Mouse (Mus musculus): ENCODE data around the gene Slc23a2. TPM values are rescaled to one million over a fixed set of nuclear protein-coding genes. Genes with fewer than 3 reads are reported as not detected.

The Slc23a2 gene
- polyA plus RNA-seq, 1 experiment from 2014 or later, result 14.2 TPM

DNA sequence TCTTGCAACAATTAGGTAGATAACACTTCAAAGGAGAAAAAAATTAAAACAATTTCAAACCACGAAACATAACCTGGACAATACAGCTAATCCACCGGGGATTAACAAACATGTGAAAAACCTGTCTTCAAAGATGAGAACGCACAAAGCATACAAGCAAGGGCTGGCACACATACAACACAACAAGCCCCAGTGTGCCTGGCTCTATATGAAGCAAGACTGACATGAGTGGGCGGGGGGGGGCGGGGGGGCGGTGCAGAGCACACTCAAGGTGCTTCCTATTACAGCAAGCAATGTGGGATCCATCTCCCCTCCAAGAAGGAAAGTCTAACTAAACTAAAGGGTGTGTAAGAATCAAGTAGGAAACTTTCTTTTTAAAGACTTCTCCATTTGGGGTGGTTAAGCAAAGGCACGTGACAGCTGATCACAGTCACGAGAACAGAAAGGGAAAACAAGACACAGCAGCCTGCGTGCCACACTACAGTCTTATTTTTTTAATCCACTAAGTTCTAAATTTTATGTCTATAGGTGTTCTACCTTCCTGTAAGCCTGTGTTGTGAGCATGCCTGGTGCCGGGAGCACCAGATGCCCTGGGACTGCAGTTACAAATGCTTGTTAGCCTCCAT lies 42.3 kb downstream of the Slc23a2 start:
- H3K4me1 ChIP-seq (replicated peaks; ENCODE audit: control insufficient read depth, insufficient read depth, low read length), result 0 out of 2 replicates have a peak, but pooled peaks cover 7% of the 10 kb centered on the region
- H3K27me3 ChIP-seq (ENCODE audit: control insufficient read depth, insufficient read depth, low read length), result no peaks in the 10 kb centered on the region
- no peak overlapping the region for H3K9ac ChIP-seq (ENCODE audit: low read length)
- ATAC-seq (replicated peaks; ENCODE audit: low FRiP score) (no peak), DNase-seq (ENCODE audit: low spot score) (no peak)
- no peak overlapping the region for H3K4me2 ChIP-seq (ENCODE audit: low read depth, low read length, severe bottlenecking)
- H3K36me3 ChIP-seq (ENCODE audit: control insufficient read depth, insufficient read depth, low read length), result no peaks in the 10 kb centered on the region
- WGBS, result 78% methylated on average over 10 of the region's 10 CpGs
- no peak overlapping the region for H3K27ac ChIP-seq (ENCODE audit: low read depth, low read length)
- no peaks in the 10 kb centered on the region for H3K9me3 ChIP-seq (ENCODE audit: control insufficient read depth, low read length)
- H3K4me3 ChIP-seq (ENCODE audit: low read depth, low read length), result no peak overlapping the region

DNA sequence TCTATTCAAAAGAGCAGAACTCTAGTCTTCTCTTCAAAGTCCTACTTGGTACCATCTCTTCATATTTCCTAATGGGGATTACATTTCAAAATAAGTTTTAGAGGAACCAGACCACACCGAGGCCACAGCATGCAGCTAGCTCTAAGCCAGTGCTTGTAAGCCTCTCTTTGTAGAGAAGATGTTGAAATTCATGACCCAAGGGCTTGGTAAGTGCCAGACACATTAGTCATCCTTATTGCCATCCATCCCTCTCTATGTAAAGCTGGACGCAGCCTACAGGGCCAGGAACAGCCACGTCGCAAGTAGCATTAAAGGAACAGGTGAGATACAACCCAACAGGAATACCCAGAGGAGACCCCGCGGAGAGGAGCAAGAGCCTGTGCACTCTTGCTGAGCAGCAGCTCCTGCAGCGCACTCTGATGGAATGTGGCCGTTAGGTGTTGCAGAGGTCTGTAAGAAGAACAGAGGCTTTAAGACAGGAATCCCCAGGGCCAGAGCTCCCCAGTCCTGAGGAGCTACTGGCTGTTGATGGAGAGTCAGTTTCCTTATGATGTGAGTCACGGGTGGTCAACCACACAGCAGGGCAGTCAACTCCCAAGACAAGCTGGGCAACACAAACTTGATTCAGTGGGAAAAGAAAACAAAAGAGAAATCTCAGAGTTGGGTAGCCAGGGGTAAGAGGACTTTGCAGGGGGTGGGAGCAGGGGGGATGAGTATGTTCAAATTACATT lies 45.8 kb downstream of the Slc23a2 start:
- Histone ChIP-seq H3K4me1 (replicated peaks; ENCODE audit: control insufficient read depth, insufficient read depth, low read length) (0 out of 2 replicates have a peak, but pooled peaks cover 5% of the 10 kb centered on the region), H3K27ac (ENCODE audit: low read depth, low read length) (no peak overlapping the region), H3K9ac (ENCODE audit: low read length) (no peak overlapping the region), H3K36me3 (ENCODE audit: control insufficient read depth, insufficient read depth, low read length) (no peaks in the 10 kb centered on the region), H3K27me3 (ENCODE audit: control insufficient read depth, insufficient read depth, low read length) (no peaks in the 10 kb centered on the region), H3K9me3 (ENCODE audit: control insufficient read depth, low read length) (no peaks in the 10 kb centered on the region), H3K4me3 (ENCODE audit: low read depth, low read length) (no peak overlapping the region), H3K4me2 (ENCODE audit: low read depth, low read length, severe bottlenecking) (no peak overlapping the region)
- WGBS, result 79% methylated on average over 9 of the region's 9 CpGs
- ATAC-seq (replicated peaks; ENCODE audit: low FRiP score), result no peak
- DNase-seq (ENCODE audit: low spot score), result no peak

DNA sequence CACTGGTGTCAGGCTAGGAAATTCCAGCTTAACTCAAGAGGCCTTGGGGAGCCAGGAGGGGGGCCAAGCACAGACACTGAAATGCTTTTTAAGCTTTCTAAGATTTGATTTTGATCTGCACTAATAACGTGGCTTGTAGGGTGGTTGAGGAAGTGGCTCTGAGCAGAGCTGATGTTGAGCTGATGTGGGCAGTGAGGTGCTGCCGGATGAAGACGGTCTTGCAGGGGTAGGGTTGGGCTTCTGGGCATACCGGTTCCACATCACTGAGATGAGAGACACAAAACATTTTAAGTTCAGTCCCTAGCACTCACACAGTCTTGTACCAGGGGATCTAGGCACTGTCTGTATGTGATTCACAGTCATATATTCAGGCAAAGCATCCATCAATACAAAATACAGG lies 46.5 kb downstream of the Slc23a2 start:
- Histone ChIP-seq H3K36me3 (ENCODE audit: control insufficient read depth, insufficient read depth, low read length) (no peaks in the 10 kb centered on the region), H3K4me3 (ENCODE audit: low read depth, low read length) (no peak overlapping the region), H3K27ac (ENCODE audit: low read depth, low read length) (no peak overlapping the region), H3K27me3 (ENCODE audit: control insufficient read depth, insufficient read depth, low read length) (no peaks in the 10 kb centered on the region), H3K9ac (ENCODE audit: low read length) (no peak overlapping the region), H3K4me2 (ENCODE audit: low read depth, low read length, severe bottlenecking) (no peak overlapping the region), H3K4me1 (replicated peaks; ENCODE audit: control insufficient read depth, insufficient read depth, low read length) (0 out of 2 replicates have a peak, but pooled peaks cover 4% of the 10 kb centered on the region), H3K9me3 (ENCODE audit: control insufficient read depth, low read length) (no peaks in the 10 kb centered on the region)
- 92% methylated on average over 4 of the region's 4 CpGs for WGBS
- no peak for DNase-seq (ENCODE audit: low spot score)
- no peak for ATAC-seq (replicated peaks; ENCODE audit: low FRiP score)

DNA sequence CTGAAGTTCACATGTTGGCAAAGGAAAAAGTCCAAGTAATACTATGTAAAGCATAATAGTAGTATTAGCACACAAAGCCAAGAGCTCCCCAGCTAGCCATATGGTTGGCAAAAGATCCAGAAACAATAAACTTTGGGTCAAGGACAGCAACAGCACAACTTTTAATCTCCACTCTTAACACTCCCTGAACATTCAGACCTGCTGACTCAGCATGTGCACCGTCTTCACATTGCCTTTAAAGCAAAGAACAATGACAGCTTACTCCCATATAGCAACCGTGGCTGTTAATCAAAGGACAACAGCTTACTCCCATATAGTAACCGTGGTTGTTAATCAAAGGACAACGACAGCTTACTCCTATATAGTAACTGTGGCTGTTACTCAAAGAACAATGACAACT lies 48.3 kb downstream of the Slc23a2 start:
- no peaks in the 10 kb centered on the region for H3K9me3 ChIP-seq (ENCODE audit: control insufficient read depth, low read length)
- WGBS, result 71% methylated on average over 4 of the region's 4 CpGs
- H3K4me3 ChIP-seq (ENCODE audit: low read depth, low read length), result no peak overlapping the region
- ATAC-seq (replicated peaks; ENCODE audit: low FRiP score) (no peak), DNase-seq (ENCODE audit: low spot score) (no peak)
- H3K9ac ChIP-seq (ENCODE audit: low read length), result no peak overlapping the region
- H3K27ac ChIP-seq (ENCODE audit: low read depth, low read length), result no peak overlapping the region
- no peaks in the 10 kb centered on the region for H3K27me3 ChIP-seq (ENCODE audit: control insufficient read depth, insufficient read depth, low read length)
- H3K4me2 ChIP-seq (ENCODE audit: low read depth, low read length, severe bottlenecking), result no peak overlapping the region
- no peaks in the 10 kb centered on the region for H3K36me3 ChIP-seq (ENCODE audit: control insufficient read depth, insufficient read depth, low read length)
- no peaks in the 10 kb centered on the region for H3K4me1 ChIP-seq (replicated peaks; ENCODE audit: control insufficient read depth, insufficient read depth, low read length)

DNA sequence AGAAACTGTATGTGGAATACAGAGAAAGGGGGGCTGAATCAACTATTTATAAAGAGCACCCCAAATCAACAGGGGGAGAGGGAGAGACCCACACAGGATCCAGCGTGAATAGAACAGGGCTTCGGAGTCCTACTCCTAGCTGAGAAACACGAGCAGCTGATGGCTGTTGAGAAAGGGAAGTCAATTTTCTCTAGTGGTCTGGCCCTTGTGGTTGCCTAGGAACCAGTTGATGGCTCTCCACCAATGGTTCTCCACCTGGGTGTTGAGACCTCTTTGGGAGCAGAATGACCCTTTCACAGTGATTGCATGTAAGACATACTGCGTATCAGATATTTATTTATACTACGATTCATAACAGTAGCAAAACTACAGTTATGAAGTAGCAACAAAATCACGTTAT lies 49.1 kb downstream of the Slc23a2 start:
- Histone ChIP-seq H3K9ac (ENCODE audit: low read length) (no peak overlapping the region), H3K4me1 (replicated peaks; ENCODE audit: control insufficient read depth, insufficient read depth, low read length) (no peaks in the 10 kb centered on the region), H3K27ac (ENCODE audit: low read depth, low read length) (no peak overlapping the region), H3K4me2 (ENCODE audit: low read depth, low read length, severe bottlenecking) (no peak overlapping the region), H3K27me3 (ENCODE audit: control insufficient read depth, insufficient read depth, low read length) (no peaks in the 10 kb centered on the region), H3K36me3 (ENCODE audit: control insufficient read depth, insufficient read depth, low read length) (no peaks in the 10 kb centered on the region), H3K9me3 (ENCODE audit: control insufficient read depth, low read length) (no peaks in the 10 kb centered on the region), H3K4me3 (ENCODE audit: low read depth, low read length) (no peak overlapping the region)
- no peak for ATAC-seq (replicated peaks; ENCODE audit: low FRiP score)
- DNase-seq (ENCODE audit: low spot score), result no peak
- WGBS, result 81% methylated on average over 6 of the region's 6 CpGs

DNA sequence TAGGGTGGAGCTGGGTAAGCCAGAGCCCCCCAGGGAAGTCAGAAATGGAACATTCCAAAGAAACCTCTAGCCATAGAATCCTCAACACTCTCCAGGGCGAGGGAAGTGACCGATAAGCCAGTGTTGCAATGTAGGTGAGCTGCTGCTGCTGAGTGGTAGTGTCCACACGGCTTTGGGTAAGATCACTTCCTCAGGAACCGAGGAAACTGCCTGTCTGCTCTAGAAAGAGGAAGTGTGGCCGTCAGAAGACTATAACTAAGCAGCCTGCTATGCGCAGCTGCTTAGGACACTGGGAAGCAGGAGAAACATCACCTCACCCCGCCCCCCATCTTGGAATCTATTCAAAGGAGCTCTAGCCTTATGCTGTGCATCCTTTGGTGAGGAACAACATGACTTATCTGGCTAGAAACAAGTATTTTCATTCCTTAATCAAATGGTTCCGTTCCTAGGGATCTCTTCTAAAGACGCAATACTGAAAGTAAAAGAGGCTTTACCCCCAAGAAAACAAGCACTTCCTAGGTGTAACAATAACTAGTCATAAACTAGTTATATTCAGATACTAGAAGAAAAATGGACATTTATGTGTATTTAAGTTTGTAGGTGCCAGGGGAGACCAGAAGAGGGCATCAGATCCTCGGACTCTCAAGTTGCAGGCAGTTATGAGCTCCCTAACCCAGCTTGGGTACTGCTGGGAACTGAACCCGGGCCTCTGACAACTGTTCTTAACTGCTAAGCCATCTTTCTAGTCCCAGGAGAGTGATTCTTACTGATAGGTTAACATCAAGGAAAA lies 50.3 kb downstream of the Slc23a2 start:
- DNase-seq (ENCODE audit: low spot score), result no peak
- no peaks in the 10 kb centered on the region for H3K4me1 ChIP-seq (replicated peaks; ENCODE audit: control insufficient read depth, insufficient read depth, low read length)
- no peak overlapping the region for H3K9ac ChIP-seq (ENCODE audit: low read length)
- no peaks in the 10 kb centered on the region for H3K36me3 ChIP-seq (ENCODE audit: control insufficient read depth, insufficient read depth, low read length)
- H3K27me3 ChIP-seq (ENCODE audit: control insufficient read depth, insufficient read depth, low read length), result no peaks in the 10 kb centered on the region
- H3K4me3 ChIP-seq (ENCODE audit: low read depth, low read length), result no peak overlapping the region
- no peak overlapping the region for H3K27ac ChIP-seq (ENCODE audit: low read depth, low read length)
- ATAC-seq (replicated peaks; ENCODE audit: low FRiP score), result no peak
- 90% methylated on average over 11 of the region's 11 CpGs for WGBS
- H3K9me3 ChIP-seq (ENCODE audit: control insufficient read depth, low read length), result no peaks in the 10 kb centered on the region
- H3K4me2 ChIP-seq (ENCODE audit: low read depth, low read length, severe bottlenecking), result no peak overlapping the region

DNA sequence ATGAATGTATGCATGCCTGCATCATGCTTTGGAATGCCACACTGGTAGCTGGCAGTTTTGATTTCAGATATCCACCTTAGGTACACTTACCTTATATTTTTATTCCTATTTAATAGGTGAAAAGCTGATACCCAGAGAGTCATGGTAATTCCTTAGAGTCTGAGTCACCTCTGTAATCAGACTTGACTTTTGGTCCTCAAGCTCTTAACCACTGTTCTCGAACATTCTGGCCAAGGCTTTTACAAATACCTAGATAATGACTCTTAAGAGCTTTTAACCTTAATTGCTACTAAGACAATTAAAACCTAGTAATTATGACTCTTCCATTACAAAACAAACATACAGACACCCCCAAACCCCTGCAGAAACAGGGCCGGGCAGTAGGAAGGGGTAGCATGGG lies 51.2 kb downstream of the Slc23a2 start:
- H3K4me1 ChIP-seq (replicated peaks; ENCODE audit: control insufficient read depth, insufficient read depth, low read length), result no peaks in the 10 kb centered on the region
- ATAC-seq (replicated peaks; ENCODE audit: low FRiP score), result no peak
- DNase-seq (ENCODE audit: low spot score), result no peak
- H3K9me3 ChIP-seq (ENCODE audit: control insufficient read depth, low read length), result no peaks in the 10 kb centered on the region
- H3K36me3 ChIP-seq (ENCODE audit: control insufficient read depth, insufficient read depth, low read length), result no peaks in the 10 kb centered on the region
- H3K9ac ChIP-seq (ENCODE audit: low read length), result no peak overlapping the region
- H3K27ac ChIP-seq (ENCODE audit: low read depth, low read length), result no peak overlapping the region
- H3K27me3 ChIP-seq (ENCODE audit: control insufficient read depth, insufficient read depth, low read length), result no peaks in the 10 kb centered on the region
- no peak overlapping the region for H3K4me3 ChIP-seq (ENCODE audit: low read depth, low read length)
- 75% methylated on average over 2 of the region's 2 CpGs for WGBS
- H3K4me2 ChIP-seq (ENCODE audit: low read depth, low read length, severe bottlenecking), result no peak overlapping the region

DNA sequence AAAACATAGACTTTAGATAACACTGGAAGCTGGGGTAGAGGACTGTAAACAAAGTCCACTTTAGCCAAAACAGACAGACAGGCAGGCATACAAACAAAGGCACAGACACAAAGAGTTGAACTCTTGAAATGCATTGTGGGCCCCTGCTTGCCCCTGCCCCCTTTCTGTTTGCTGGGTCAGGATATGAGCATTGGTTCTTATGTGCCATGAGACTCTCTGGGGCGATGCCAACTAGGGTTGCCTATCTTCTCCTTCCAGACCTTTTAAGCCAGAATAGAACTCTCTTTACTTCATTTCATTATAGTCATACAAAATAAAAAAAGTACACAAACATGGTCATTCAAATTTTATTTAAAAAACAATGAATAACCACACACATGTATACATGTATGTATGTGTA lies 51.6 kb downstream of the Slc23a2 start:
- ATAC-seq (replicated peaks; ENCODE audit: low FRiP score), result no peak
- no peak overlapping the region for H3K27ac ChIP-seq (ENCODE audit: low read depth, low read length)
- no peak overlapping the region for H3K4me2 ChIP-seq (ENCODE audit: low read depth, low read length, severe bottlenecking)
- H3K4me3 ChIP-seq (ENCODE audit: low read depth, low read length), result no peak overlapping the region
- no peaks in the 10 kb centered on the region for H3K27me3 ChIP-seq (ENCODE audit: control insufficient read depth, insufficient read depth, low read length)
- H3K36me3 ChIP-seq (ENCODE audit: control insufficient read depth, insufficient read depth, low read length), result no peaks in the 10 kb centered on the region
- 97% methylated on average over 1 of the region's 1 CpGs for WGBS
- no peak overlapping the region for H3K9ac ChIP-seq (ENCODE audit: low read length)
- no peaks in the 10 kb centered on the region for H3K4me1 ChIP-seq (replicated peaks; ENCODE audit: control insufficient read depth, insufficient read depth, low read length)
- DNase-seq (ENCODE audit: low spot score), result no peak
- no peaks in the 10 kb centered on the region for H3K9me3 ChIP-seq (ENCODE audit: control insufficient read depth, low read length)

Measured in forebrain, embryonic 11.5 days (tissue).